Mouse (Mus musculus): Measurements from ENCODE around the gene Rbpj.

GRCm38 (mm10) chr5:53696701-53697100, 230.7 kb downstream of the Rbpj start:
- TF ChIP-seq POLR2A (IDR thresholded peaks at IDR 0.05; ENCODE audit: control insufficient read depth, extremely low read depth, insufficient read depth, low read length, poor library complexity) (no peak), CTCF (IDR thresholded peaks at IDR 0.05; ENCODE audit: borderline replicate concordance, control insufficient read depth, extremely low read depth, insufficient read depth, low read length, poor library complexity) (no peak)
